Mouse (Mus musculus): ENCODE data around the gene Unc50.
A peak's percentile ranks its signal among the peaks of the same experiment; 100 is the strongest.

The Unc50 gene

GRCm38 (mm10) chr1:37429366-37430296, at the start of gene Unc50, which contains the start of gene Coa5:
Unc50 (plus strand) TSS chr1:37430139.
Coa5 (minus strand) TSS chr1:37430103.
- peak; percentile 88 to 93 for DNase-seq (ENCODE audit: low spot score in 2 of 2)

GRCm38 (mm10) chr1:37380913-37381312, 49.0 kb upstream of the Unc50 start:
- no peak for DNase-seq (ENCODE audit: low spot score in 2 of 2)

- DNase-seq (ENCODE audit: low spot score in 2 of 2) = no peak
Measured at GRCm38 (mm10) chr1:37384304-37384703, 45.6 kb upstream of the Unc50 start.

GRCm38 (mm10) chr1:37386448-37386971, 43.4 kb upstream of the Unc50 start:
- DNase-seq (ENCODE audit: low spot score in 2 of 2) = no peak

GRCm38 (mm10) chr1:37393174-37393573, 36.8 kb upstream of the Unc50 start:
- DNase-seq (ENCODE audit: low spot score in 2 of 2) = no peak

GRCm38 (mm10) chr1:37396481-37396880, 33.5 kb upstream of the Unc50 start:
- DNase-seq (ENCODE audit: low spot score in 2 of 2) = no peak

GRCm38 (mm10) chr1:37398961-37399360, 31.0 kb upstream of the Unc50 start:
- DNase-seq (ENCODE audit: low spot score in 2 of 2) = no peak

- DNase-seq (ENCODE audit: low spot score in 2 of 2) = no peak
Measured at GRCm38 (mm10) chr1:37399734-37400133, 30.2 kb upstream of the Unc50 start.

GRCm38 (mm10) chr1:37401687-37402086, 28.3 kb upstream of the Unc50 start:
- DNase-seq (ENCODE audit: low spot score in 2 of 2) = peak; percentile 46 to 76

GRCm38 (mm10) chr1:37405137-37405536, 24.8 kb upstream of the Unc50 start:
- DNase-seq (ENCODE audit: low spot score in 2 of 2) = no peak

GRCm38 (mm10) chr1:37407228-37407627, 22.7 kb upstream of the Unc50 start:
- no peak for DNase-seq (ENCODE audit: low spot score in 2 of 2)

GRCm38 (mm10) chr1:37408059-37408458, 21.9 kb upstream of the Unc50 start:
- no peak for DNase-seq (ENCODE audit: low spot score in 2 of 2)

GRCm38 (mm10) chr1:37408678-37409077, 21.3 kb upstream of the Unc50 start:
- DNase-seq (ENCODE audit: low spot score in 2 of 2) = no peak

GRCm38 (mm10) chr1:37409647-37410046, 20.3 kb upstream of the Unc50 start:
- no peak for DNase-seq (ENCODE audit: low spot score in 2 of 2)

GRCm38 (mm10) chr1:37415394-37415793, 14.5 kb upstream of the Unc50 start:
- DNase-seq (ENCODE audit: low spot score in 2 of 2) = no peak

- peak; percentile 77 to 91 for DNase-seq (ENCODE audit: low spot score in 2 of 2)
Measured at GRCm38 (mm10) chr1:37419420-37419819, 10.5 kb upstream of the Unc50 start.

- no peak for DNase-seq (ENCODE audit: low spot score in 2 of 2)
Measured at GRCm38 (mm10) chr1:37427144-37427875, 2.6 kb upstream of the Unc50 start.

- no peak for DNase-seq (ENCODE audit: low spot score in 2 of 2)
Measured at GRCm38 (mm10) chr1:37428911-37429310, 1.0 kb upstream of the Unc50 start.

- DNase-seq (ENCODE audit: low spot score in 2 of 2) = peak; percentile 27 to 71
Measured at GRCm38 (mm10) chr1:37430297-37430840, 430 bp downstream of the Unc50 start.

- no peak for DNase-seq (ENCODE audit: low spot score in 2 of 2)
Measured at GRCm38 (mm10) chr1:37436419-37436818, 6.5 kb downstream of the Unc50 start.

GRCm38 (mm10) chr1:37442848-37443835, 13.2 kb downstream of the Unc50 start:
- no peak for DNase-seq (ENCODE audit: low spot score in 2 of 2)
